Mouse (Mus musculus) ES-CJ7 (cell line): Measurements from ENCODE around the gene Dazap1.
A peak's percentile ranks its signal among the peaks of the same experiment; 100 is the strongest.

Source experiments
- DNase-seq: peaks from one replicate; pipeline ENCODE4 v3.0.0; 2011; ENCODE audit warnings: low read depth, low spot score

The Dazap1 gene

GRCm38 (mm10) chr10:80271186-80271843 lies 10.0 kb downstream of the Dazap1 start:
- DNase-seq, result no peak

GRCm38 (mm10) chr10:80271870-80272585 lies 10.7 kb downstream of the Dazap1 start:
- DNase-seq, result no peak

DNA sequence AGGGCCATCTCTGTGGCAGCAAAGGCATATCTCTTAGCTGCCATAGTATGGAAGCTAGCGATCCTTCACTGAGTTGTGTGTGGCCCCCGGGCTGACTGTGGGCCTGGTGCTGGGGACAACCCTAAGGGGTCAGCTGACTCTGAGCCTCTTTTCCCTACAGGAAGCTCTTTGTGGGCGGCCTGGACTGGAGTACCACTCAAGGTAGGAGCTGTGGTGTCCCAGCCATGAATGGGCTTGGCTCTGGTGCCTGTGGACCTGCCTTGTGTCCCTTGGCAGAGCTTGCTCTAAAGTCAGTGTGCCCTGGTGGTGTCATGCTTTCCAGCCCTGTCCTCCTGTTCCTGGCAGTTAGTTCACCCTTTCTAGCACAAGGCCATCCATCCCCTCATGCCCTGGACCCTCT lies 12.6 kb downstream of the Dazap1 start:
- no peak for DNase-seq

GRCm38 (mm10) chr10:80276238-80276637 lies 15.0 kb downstream of the Dazap1 start:
- no peak for DNase-seq

GRCm38 (mm10) chr10:80278390-80278789 lies 17.1 kb downstream of the Dazap1 start:
- DNase-seq, result no peak

DNA sequence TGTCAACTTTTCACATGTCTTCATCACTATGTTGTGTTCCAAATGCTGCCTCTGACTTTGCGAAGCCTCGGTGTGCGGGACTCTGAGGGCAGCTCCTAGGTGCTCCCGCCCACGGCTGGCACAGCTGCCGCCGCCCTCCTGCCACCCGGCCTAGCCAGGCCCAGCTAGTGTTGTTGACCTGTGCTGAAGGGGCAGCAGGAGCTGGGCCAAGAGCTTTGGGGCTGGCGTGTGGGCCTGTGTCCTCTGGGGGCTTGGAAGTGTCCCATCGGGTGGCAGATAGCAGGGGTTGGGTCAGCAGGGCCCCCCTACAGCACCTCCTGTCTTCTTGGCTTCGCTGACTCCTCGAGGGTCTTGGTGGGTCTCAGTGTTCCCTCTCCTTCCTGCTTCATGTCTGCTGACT lies 18.0 kb downstream of the Dazap1 start:
- DNase-seq, result no peak

- no peak for DNase-seq
Observed at GRCm38 (mm10) chr10:80281304-80281703, 20.0 kb downstream of the Dazap1 start.

DNA sequence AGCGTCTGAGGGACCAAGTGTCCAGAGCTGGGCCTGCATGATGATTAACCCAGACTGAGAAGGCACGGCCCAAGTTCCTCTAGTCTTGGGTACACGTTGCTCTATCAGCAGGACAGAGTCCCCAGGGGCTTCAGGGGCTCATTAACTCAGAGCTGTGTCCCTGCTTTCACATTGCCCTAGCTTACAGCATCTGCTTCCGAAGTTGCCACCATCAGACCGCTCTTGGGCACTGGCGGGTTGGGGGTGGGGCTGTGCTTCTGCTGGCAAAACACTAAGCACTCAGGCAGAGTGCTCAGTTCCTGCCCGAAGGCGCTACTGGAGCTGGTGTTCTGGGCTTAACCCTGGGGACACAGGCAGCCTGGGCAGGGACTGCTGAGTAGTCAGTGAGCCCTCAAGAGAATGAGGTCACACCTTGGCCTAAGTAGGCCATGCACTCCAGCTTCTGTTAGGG lies 20.7 kb downstream of the Dazap1 start:
- DNase-seq, result no peak

DNA sequence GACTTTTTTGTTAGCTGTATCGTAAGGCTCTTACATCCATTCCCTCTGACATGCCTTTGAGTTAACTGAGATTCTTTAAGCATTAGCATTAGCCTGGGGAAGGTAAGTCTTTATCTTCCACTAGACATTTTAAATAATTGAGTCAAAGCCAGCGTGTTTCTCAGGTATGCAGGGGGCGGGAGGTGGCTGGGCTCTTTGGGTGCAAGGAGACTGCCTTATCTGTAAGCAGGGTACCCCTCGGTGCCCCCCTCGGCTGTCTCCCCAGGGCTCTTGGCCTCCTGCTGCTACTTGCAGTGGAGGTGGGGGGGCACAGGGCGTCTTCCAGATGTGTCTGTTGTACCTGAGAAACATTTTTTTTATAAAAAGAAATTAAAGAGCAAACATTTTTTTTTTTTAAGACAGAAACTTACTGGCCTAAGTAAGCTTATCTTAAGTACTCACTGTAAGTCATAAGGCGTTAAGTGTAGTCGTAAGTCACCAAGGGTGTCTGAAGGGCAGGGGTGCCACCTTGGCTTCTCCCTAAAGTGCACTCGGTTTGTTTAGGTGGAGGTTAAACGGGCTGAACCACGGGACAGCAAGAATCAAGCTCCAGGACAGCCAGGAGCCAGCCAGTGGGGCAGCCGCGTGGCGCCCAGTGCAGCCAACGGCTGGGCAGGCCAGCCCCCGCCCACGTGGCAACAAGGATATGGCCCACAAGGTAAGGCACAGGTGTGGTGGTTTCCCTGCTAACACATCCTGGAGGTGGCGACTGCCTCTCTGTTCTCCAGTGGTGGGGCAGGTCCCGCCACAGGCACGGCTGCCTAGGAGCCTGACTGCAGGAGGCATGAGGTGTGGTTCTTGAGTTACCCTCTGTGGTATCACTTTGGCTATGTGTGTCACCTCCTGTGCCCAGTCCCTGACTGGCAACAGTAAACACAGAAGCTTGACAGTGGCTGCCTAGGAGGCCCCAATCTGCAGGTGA lies 21.5 kb downstream of the Dazap1 start:
- no peak for DNase-seq

DNA sequence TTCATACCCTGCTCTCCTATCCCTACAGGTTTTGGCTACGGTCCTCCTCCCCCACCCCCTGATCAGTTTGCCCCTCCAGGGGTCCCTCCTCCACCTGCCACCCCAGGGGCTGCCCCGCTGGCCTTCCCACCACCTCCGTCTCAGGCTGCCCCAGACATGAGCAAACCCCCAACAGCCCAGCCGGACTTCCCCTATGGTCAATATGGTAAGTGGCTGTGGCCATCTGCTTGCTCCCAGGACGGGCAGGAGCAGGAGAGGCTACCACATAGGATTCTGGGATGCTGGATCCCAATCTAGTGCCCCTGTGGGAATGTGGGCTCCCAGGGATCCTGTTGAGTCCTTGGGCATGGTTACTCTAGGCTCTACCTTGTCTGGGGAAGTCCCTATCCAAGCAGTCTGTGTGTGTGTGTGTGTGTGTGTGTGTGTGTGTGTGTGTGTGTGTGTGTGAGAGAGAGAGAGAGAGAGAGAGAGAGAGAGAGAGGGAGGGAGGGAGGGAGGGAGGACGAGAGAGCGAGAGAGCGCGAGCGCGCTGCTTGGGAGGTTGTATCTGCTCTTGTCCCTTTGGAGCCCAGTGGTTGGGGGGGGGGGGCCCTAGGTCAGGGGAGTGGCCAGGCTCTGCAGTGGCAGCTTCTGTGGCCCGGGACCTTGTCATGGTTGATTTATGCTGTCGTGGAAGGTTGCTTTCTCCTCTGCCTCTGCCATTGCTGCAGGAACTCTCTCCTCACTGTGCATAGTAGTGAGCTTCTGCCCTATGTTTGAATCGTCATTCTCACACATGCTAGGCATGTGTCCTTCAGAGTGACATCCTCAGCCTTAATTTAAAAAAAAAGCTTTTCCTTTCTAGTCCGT lies 24.2 kb downstream of the Dazap1 start:
- no peak for DNase-seq

DNA sequence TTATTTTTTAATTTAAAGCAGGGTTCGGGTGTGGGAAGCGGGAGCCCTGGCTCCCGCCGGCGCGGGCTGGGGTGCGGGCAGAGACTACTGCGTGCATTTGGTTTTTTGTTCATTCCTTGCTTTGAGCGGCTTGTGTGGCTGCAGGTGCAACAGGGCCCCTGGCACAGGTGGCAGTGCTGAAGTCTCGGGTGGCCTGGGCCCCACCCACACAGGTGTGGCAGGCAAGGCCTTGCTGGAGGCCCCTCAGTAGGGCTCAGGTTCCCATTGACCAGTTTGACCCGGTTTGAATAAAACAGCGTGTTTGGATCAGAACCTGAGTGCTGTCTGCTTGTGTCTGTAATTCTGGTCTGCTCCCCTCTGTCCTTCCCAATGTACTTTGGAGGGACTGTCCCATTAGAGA lies 26.8 kb downstream of the Dazap1 start:
- DNase-seq, result no peak

DNA sequence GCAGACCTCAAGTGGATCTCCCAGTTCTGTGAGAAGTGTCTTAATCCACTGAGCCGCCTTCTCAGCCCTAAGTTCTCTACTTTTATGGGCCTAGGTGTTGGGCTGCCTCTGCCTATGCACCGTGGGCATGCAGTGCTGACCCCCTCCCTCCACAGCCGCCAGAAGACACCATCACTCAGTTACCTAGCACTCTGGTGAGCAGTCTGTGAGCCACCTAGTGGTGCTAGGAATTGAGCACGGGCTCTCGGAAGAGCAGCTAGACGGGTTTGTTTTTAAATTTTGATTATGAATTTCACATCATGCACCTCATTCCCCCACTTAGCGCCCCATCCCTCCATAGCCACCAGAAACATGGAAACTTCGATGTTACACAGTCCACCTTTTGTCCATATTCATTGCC lies 27.4 kb downstream of the Dazap1 start:
- DNase-seq, result peak; percentile 50

DNA sequence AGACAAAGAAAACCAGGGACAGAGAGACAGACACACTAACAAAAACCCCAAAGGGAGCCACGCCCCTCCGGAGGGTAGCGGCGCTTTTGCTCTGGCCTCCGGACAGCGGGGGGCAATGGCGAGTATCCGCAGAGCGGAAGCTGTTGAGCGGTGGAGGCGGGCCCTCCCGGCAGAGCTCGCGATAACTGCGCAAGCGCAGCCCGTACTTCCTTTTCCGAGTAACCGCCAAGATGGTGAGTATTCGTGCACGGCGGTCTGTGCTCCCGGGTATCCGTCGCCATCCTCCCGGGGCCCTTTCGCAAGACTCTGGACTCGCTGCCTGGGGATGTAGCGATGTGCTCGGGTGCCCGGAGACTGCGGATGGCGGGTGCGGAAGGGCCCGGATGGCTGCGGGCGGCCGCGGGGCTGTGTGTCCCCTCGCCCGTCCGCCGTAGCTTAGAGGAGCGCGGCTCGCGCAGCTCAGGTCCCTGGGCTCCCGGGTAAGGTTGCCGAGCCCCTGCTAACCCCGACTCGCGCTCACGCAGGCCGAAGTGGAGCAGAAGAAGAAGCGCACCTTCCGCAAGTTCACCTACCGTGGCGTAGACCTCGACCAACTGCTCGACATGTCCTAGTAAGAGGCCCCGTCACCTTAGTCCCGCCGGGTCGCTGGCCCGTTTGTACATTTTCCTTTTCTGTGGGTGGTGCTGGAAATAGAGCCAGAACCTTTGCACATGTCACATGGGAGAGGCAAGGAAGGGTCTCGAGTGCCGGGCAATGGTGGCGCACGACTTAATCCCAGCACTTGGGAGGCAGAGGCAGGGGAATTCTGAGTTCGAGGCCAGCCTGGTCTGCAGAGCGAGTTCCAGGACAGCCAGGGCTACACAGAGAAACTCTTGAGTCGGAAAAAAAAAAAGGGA lies 31.2 kb downstream of the Dazap1 start, which contains the start of gene Rps15:
Gene Rps15 (plus strand): TSS at position 203 of the 896 bp plus-strand sequence.
- DNase-seq, result peak; percentile 97

GRCm38 (mm10) chr10:80293325-80293724 lies 32.0 kb downstream of the Dazap1 start:
- peak; percentile 55 for DNase-seq

DNA sequence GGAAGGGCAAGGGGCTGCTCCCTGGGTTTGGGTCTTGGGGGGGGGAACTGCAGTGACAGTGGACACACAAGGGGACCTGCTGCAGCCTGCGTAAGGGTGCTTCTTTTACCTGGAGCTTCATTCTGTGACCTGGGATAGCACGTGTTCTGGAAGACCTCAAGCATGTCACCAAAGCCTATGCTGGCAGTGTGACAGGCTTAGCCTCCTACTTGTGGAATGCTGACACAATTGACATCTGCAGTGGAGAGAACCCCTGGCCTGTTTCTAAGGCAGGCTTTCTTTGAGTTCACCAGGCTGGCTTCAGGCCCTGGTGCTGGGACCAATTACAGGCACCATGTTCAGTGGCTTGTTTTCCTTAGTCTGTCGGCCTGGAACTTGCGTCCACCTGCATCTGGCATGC lies 33.0 kb downstream of the Dazap1 start:
- no peak for DNase-seq

DNA sequence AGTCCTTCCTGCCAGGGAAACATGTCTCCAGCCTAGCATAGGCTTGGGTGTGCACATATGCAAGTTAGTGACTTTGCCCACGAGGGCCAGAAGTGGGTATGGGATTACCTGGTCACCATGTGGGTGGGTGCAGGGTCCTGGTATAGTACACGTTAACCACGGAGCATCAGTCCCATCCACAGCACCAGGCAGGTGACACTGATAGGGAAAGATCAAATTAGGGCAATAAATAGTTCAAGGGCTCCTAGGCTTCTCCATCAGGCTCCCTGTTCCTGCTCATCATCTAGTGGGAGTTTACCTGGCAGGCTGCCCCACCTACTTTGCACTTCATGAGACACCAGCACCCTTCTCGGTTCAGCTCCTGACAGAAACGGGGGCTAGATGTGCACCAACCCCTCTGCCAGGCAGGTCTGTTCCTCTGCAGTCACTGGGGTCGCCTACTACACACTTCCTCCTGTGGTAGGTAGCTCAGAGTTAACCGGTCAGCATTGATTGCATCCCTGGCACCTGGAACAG lies 33.6 kb downstream of the Dazap1 start:
- DNase-seq, result no peak

DNA sequence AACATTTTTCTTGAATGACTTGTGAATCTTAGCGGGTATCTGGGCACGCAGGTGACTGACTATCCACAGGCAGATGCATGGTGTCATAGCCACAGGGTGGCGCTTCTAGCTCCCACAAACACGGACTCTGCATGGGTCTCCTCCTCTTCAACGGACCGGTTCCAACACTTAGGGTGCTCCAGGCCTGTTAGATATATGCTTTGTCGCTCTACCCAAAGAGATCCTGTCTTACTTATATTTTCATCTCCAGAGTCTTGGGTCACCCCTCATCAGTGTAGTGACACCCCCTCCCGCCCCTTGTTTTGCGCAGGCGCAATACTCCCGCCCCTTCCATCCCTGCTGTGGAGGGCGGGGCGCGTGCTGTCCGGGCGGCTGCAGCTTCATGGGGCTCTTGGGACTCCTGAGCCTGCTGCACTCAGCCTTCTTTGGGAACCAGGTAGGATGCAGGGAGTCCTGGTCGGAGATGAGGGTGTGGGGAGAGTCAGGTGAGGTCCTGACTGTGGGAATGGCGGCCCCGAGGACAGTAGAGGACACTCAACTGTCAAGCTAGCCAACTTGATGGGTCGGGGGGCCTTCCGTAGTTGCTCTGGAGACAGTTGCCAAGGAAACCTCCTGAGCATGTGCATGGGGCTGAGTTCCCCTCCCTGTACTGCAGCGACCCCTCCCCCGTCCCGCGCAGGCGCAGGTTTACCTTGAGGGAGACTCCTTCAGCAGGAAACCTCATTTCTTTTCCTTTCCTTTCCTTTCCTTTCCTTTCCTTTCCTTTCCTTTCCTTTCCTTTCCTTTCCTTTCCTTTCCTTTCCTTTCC lies 34.5 kb downstream of the Dazap1 start, which contains the start of gene Apc2:
Gene Apc2 (plus strand): TSS at position 360 of the 808 bp plus-strand sequence.
- peak; percentile 83 for DNase-seq

DNA sequence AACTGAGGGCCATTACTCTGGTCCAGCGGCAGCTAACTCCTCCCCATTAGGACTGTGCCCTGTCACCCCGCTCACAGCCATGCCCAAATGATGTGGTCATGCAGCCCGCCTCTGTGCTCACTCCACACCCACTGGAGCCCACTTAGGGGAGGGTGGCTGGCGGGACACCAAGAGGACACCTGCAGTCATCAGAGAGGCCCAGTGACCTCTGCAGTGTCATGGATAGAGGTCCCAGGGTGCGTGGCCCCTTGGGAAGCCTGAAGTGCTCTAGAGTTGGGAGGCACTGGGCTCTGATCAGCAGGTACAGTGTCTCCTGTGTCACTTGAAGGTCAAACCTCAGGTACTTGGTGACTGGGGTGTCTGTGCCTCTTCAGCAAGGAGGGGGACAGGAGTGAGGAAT lies 35.5 kb downstream of the Dazap1 start:
- no peak for DNase-seq
